Mouse (Mus musculus) monocyte, adult 2 months (primary cell): ENCODE results near the gene Ehhadh.
"Not testable (repeated sequence)": the region's sequence is repeated elsewhere in the genome, so short reads cannot be mapped to it uniquely, and the experiment has no call there.

Experiments
- DNase-seq, 2 experiments: peaks; one replicate each; pipeline ENCODE4 v3.0.0; 2022; ENCODE audit warnings: low spot score in 2 of 2, low read depth in 1 of 2

The Ehhadh gene

DNA sequence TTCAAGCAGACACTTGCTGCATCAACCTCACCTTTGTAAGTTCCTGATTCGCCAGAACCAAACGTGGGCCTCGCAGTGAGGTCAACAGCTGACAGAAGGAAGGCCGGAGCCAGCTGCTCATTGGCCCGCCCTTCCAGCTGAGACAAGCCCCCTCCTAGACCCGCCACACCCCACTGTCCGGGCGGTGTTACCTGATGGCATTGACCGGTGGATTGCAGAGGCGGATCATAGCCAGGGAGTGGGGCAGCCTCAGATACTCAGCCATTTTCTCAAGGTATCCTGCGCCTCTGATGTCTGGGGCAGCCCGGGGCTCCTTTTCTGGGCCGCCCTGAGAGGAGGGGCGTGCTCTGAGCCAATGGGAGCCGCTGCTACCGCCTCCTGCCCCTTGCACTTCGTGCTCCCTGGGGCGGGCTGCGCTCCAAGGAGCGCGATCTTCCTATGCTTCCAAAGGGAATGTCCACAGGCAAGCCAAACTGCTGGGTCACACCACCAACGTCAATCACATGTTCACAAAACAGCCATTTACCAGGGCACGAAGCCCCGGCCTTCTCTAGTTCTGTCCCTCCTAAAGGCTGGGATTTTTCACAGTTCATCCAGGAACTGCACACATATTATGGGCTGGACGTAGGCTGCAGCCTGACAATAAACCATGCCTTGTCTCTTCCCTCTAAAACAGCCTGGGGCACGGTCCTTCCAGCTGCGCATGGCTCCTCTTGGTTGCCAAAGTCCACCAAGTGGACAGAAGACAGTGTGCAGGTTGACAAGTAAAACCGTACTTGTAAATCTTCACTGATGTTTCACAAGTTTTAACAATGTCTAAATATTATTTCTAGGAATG, at the start of gene Ehhadh:
TSS of gene Ehhadh (minus strand) at position 292 of the 838 bp plus-strand sequence.
- DNase-seq = no peak

- no peak for DNase-seq
These were observed 48.9 kb upstream of the Ehhadh start for GRCm38 (mm10) chr16:21836311-21837072.

- DNase-seq = no peak
These were observed 48.0 kb upstream of the Ehhadh start for GRCm38 (mm10) chr16:21835584-21835931.

DNA sequence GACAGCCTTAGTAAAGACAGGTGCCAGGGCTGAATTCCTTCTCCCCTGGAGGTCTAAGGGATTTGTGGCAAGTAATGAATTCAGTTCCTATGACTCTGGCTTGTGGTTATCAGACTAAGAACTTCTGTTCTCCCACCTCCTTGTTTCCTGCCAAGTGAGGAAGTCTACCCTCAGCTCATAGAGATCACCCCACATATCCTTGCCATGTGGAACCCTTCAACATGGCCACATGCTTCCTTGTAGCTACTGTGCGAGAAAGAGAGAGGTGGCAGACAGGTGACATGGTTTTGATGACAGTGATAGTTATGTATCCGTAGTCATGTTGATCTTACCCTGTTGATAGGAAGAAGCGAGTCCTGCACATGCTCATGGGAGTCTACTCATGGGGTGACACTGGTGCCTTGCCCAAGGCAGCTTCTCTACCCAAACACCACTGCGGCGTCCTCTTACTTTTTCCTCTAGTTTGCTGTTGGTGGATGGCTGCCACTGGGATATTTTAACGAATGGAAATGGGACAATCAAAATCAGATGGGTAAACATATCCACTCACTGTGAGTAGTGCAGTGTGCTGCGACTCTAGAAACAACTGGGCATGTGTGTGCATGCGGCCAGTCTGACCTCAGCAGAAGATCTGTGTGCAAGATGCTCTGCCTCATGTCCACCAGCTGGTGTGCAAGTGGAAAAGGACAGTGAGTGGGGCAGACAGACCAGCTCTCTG, 47.4 kb upstream of the Ehhadh start:
- DNase-seq = no peak

- DNase-seq = no peak
These were observed 46.4 kb upstream of the Ehhadh start for GRCm38 (mm10) chr16:21833970-21834369.

GRCm38 (mm10) chr16:21833469-21833868, 45.9 kb upstream of the Ehhadh start:
- no peak for DNase-seq

- no peak for DNase-seq
These were observed 44.2 kb upstream of the Ehhadh start for GRCm38 (mm10) chr16:21831764-21832163.

DNA sequence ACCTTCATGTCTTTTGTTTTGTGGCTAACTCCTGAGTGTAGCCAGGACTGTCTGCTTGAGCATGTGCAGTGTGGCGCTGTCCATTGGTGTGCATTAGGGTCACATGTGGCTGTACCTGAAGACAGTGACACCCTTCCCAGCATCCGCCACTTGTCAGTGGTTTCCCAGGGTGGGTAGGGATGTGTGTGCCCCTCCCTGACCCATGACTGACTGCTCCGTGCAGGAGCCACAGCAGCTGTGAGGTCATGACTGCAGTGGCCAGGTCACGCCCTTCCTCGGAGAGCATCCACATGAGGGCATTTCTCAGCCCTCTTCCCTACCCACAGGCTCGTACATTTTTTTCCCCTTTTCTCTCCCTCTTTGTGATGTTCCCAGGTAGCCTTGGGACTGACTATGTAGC, 43.2 kb upstream of the Ehhadh start:
- no peak for DNase-seq

DNA sequence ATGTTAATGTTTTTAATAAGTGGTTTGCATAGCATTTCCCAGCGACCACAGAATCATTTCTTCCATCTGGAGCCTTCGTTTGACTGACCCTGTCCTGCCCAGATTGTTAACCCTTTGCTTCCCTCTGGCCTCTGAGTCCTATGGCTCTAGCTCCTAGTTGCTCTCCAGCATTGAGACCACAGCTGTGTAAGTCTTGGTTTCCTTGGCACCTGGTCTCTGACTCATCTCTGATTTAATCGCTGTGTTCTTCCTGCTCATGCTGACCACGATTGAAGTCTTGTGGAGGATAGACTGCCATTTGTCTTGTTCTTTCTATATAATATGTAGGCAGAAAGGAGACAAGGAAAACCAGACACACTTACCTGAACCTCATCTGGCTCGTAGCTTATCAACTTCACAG, 42.1 kb upstream of the Ehhadh start:
- DNase-seq = no peak

DNA sequence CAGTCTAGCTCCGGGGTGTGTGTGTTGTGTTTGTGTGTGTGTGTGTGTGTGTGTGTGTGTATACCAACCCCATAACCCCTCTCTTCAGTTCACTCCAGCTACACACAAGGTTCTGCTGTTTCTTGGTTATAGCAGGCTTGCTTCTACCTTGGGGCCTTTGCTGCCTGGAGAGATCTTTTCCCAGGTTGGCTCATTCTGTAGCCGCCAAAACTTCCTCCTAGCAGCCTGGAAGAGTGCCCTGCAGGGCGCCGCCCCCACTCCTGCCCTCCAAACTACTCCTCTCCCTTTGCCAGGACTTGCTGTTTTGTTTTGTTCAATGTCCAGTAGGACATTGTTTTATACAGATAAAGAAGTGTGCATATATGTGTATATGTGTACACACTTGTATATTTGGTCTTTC, 40.0 kb upstream of the Ehhadh start:
- no peak for DNase-seq

GRCm38 (mm10) chr16:21827153-21827552, 39.5 kb upstream of the Ehhadh start:
- no peak for DNase-seq

- no peak for DNase-seq
These were observed 38.0 kb upstream of the Ehhadh start for GRCm38 (mm10) chr16:21825612-21826031.

DNA sequence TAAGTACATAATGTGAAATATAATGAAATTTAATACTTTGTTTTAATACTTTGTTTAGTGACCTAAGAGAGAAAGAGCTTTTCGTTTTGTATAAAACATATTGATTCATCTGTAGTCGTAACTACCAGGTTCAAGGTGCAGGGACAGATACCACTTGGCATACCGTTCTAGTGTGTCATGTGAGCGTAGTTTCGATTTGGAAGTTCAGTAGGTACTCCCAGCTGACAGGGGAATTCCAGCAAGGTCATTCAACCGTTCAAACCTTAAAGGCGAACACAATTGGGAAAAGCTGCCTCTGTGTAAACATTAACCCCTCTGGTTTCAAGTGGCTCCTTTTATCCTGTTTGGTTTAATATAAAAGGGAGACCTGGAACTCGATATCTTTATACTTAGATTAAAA, 31.0 kb upstream of the Ehhadh start:
- DNase-seq = no peak

DNA sequence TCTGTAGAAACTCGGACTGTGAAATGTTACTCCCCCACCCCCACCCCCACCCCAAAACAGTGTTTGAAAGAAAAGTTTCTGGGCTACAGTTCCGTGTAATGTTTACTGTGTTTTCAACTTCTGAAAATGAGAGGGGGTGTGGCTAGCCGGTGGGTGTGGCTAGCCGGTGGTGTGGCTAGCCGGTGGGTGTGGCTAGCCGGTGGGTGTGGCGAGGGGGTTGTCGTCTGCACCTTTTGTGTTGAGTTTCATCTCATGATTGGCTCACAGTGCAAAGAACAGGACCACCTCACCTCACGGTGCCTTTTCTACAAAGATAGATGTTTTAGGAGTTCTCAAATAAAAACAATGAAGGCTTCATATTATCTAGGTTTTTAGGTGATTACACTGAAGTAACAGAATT, 30.5 kb upstream of the Ehhadh start:
- DNase-seq = no peak

GRCm38 (mm10) chr16:21815669-21816010, 28.0 kb upstream of the Ehhadh start:
- DNase-seq = no peak

DNA sequence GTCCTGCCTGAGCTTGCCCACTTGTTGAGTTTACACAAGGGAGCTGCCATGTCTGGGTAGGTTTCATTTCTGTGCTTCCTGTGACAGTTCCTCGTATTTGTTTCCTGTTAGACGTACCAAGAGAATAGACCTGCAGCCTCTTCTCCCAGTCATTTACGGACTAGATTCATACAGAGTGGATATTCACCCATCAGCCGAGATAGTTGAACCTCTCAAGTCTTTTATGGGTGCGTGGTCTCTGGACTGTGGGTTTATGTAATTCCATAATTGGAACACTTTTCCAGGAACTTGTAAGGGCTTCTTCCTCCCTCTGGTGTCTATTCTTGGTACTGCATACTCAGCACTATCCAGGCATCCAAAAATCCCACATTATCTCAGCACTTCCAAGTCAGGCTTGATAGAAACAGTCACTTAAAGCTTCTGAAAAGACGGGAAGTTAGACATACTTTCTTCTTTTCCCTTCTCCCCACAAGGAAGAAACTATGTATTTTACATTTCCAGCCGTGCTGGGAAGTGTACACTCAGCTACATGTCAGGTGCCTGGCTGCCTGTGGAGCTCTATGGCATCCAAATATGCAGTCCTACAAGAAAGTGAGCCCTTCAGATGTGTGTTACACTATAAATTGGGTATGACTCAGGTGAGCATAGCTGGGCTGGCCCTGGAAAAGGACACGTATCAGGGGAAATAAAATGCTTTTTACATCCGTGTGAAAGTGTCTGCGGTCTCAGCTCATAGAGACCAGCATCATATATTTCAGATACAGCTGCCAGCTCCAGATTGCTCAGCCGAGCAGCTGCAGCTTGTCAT, 27.5 kb upstream of the Ehhadh start:
- no peak for DNase-seq

DNA sequence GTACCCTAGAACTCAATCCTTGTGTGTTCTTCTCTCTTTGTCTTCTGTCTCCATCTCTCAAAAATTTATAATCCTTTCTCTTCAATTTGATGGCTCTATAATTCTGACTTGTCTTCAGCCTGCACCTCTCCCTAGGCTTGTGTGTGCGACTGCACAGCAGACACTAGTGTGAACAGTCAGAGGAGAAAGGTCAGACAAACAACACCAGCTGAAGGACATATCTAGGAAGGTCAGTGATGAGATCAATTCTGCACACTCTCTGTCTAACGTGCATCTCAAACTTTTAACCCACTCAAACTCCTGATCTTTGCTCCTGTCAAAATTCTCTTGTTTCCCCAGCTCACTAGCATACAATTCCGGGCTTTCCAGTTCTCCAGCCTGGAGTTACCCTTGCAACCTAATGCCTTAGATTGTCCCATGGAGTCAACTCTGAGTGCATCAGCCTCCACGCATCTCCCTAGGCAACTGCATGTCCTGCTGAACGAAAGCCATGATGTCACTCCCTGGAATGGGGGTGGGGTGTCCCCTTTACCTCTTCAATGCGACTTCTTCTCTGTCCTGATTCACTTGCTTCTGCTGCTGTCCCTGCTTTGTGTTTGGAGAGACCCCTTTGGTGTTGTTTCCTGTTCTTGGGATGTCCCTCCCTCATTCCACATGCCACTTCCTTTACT, 25.7 kb upstream of the Ehhadh start:
- DNase-seq = no peak

DNA sequence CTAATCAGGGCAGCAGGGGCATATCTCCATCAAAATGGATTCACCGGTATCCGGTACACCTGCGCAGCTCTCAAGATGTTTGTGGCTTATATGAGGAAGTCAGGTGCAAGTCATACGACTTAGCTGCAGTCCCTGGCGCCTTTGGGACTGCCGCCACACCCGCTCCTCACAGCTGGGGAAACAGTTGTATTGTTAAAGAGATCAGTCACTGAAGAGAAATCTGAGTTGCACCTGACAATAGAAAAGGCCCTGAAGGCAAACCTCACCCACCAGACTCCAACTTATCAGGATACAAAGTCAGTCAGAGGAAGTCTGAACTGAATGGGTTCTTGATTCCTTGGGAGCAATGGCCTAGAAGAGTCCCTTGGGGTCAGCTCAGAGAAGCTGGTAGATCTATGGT, 20.2 kb upstream of the Ehhadh start:
- not testable (repeated sequence) for DNase-seq

DNA sequence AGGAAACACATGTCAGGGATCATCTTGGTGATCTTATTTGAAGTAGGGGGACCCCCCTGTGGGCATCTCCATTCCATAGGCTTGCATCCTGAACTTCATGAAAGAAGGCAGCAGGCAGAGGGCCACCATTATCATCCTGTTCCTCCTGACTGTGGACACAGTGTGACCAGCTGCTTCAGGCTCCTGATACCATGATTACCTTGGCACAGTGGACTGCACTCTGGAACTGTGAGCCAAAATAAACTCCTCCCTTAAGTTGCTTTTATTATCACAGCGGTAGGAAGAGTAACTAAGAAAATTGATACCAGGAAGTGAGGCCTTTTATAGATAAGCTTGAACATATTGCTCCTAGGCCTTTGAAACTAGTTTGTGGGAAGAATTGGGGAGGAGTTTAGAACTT, 19.3 kb upstream of the Ehhadh start:
- no peak for DNase-seq

- DNase-seq = no peak
These were observed 16.7 kb upstream of the Ehhadh start for GRCm38 (mm10) chr16:21804258-21804657.

DNA sequence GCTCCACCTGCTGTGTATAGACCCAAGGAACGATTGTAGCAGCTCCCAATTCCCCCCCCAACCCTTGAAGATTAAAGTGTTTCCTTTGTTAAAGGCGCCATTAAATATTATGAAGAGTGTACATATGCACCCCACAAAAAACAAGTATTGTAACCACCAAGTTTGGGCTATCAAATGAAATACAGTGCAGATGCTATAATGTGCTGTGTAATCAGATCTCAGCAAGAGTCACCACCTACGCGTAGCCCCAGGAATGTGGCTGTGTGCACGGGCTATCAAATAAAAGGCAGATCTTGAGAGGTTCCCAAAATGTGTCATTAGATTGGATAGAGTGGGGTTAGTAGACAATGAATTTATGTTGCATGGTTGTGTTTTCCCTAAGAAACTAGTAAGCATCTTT, 7.5 kb upstream of the Ehhadh start:
- no peak for DNase-seq
